Mouse (Mus musculus): ENCODE results near the gene Olfr1295. TPM values are rescaled to one million over a fixed set of nuclear protein-coding genes. Genes with fewer than 3 reads are reported as not detected.

The Olfr1295 gene
- not detected for total RNA-seq (2021)

DNA sequence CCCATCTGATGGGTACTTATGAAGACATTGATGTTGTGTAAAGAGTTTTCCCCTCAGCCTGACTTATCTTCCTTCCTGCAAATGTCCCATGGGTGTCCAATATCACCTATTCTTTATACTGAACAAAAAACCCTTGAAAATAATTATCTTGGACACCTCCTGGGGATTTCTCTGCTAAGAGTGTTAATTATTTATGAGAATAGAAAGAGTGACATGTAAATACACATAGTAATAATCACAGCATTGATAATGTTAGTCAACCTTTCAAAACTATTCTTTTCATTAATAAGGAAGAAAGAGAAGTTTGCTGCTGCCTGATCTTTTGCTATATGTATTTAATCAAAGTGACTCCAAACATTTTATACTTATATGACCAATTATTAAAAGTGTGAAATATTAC, at the start of gene Olfr1295:
TSS of gene Olfr1295 (minus strand) at position 101 of the 400 bp plus-strand sequence.
- no peak for DNase-seq (ENCODE audit: low spot score in 2 of 2)
- intact Hi-C loops (cut with DNase I) = no loop called here

DNA sequence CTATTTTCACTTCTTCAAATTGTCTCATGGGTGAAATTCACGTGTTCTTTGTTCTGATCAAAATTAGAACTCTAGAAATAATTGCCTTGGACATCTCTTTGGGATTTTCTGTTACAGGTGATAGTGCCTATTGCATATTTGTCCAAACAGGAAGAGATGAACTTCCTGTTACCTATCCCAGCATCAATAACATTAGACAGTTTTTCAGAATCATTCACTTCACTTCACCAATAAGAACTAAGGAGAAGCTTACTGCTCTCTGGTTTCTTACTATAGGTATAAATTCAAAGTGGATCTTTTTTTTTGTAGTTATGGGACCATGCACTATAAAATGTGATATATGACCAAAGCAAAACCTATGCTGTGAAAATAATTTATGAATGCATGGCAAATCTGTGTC, 29.3 kb downstream of the Olfr1295 start, which contains the start of gene Olfr1294:
TSS of gene Olfr1294 (minus strand) at position 101 of the 400 bp plus-strand sequence.
- intact Hi-C loops (cut with DNase I) = no loop called here

DNA sequence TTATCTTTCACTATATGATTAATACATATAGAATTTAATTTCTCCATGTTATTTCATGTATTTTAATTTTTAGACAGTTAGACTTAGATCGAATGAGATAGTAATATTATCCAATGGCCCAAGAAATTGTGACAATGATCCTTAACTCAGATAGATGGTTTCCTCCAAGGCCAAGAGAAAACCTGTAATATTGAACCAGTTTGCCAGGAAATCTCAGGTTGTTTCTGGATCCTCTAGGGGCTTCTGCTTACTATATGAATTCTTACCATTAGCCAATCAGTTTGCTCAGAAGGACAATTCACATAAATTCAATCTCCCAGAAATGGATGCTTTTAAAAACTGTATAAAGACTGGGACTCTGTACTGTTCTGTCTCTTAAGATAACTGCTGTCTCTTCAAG, 44.6 kb downstream of the Olfr1295 start, which contains the start of gene Olfr1293-ps:
TSS of gene Olfr1293-ps (plus strand) at position 301 of the 400 bp plus-strand sequence.
- DNase-seq (ENCODE audit: low spot score in 2 of 2) = no peak
- intact Hi-C loops (cut with DNase I) = no loop called here

More for the DNA sequence above, 29.3 kb downstream of the Olfr1295 start, which contains the start of gene Olfr1294:
- DNase-seq (ENCODE audit: low spot score in 2 of 2) = no peak

DNA sequence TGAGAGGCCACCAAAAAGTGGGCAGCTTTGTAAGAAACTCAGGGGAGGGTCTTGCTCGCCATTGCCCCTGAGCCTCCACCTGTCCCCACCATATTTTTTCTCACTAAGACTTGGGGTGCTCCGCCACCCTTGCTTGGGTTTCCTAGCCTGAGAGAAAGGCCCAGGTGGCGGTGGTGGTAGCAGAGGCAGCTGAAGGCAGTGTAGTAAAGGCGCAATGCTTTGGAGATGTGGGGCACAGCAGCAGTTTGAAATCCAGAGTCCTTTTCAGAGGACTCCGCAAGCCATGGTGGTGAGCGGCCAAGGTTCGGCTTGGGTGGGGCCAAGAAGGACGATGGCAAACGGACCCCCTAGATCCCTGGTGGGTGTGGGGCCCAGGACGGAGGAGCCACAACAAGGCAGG, 52.0 kb downstream of the Olfr1295 start:
- no peak for DNase-seq (ENCODE audit: low spot score in 2 of 2)
- intact Hi-C loops (cut with DNase I) = no loop called here

Other genes starting within 250 kb of the Olfr1295 start
- gene Olfr1281, start 243.2 kb downstream of the Olfr1295 start, total RNA-seq (2021) = not detected
- gene Olfr1282, start 233.6 kb downstream of the Olfr1295 start, total RNA-seq (2021) = not detected
- not detected for gene Olfr1283, start 202.9 kb downstream of the Olfr1295 start, total RNA-seq (2021)
- not detected for gene Olfr1284, start 194.2 kb downstream of the Olfr1295 start, total RNA-seq (2021)
- not detected for gene Olfr1286, start 146.6 kb downstream of the Olfr1295 start, total RNA-seq (2021)
- gene Olfr1287, start 120.5 kb downstream of the Olfr1295 start, total RNA-seq (2021) = not detected
- gene Olfr1288, start 95.6 kb downstream of the Olfr1295 start, total RNA-seq (2021) = not detected
- not detected for gene Olfr1289, start 88.9 kb downstream of the Olfr1295 start, total RNA-seq (2021)
- not detected for gene Olfr1290, start 75.9 kb downstream of the Olfr1295 start, total RNA-seq (2021)
- gene Olfr1291-ps1, start 72.5 kb downstream of the Olfr1295 start, total RNA-seq (2021) = not detected
- not detected for gene Olfr1293-ps, start 44.5 kb downstream of the Olfr1295 start, total RNA-seq (2021)
- not detected for gene Olfr1294, start 29.4 kb downstream of the Olfr1295 start, total RNA-seq (2021)
- not detected for gene Olfr1297, start 56.8 kb upstream of the Olfr1295 start, total RNA-seq (2021)
- gene Olfr1298, start 79.5 kb upstream of the Olfr1295 start, total RNA-seq (2021) = not detected
- not detected for gene Olfr1299, start 91.7 kb upstream of the Olfr1295 start, total RNA-seq (2021)
- gene Olfr1301, start 181.3 kb upstream of the Olfr1295 start, total RNA-seq (2021) = not detected
- gene Olfr1302, start 207.7 kb upstream of the Olfr1295 start, total RNA-seq (2021) = not detected